Mouse (Mus musculus) layer of hippocampus, postnatal 14 days (tissue): Measurements from ENCODE around the gene Il11ra1. TPM values are rescaled to one million over a fixed set of nuclear protein-coding genes. Genes with fewer than 3 reads are reported as not detected.

Experiments
- DNase-seq, 2 experiments: peaks; one replicate each; pipeline ENCODE4 v3.0.0; 2021 to 2022; ENCODE audit warnings: low spot score in 2 of 2, mixed read lengths in 1 of 2
- total RNA-seq, 2 experiments: library from RNA; stranded (reverse); gene quantifications; 2 replicates each; pipeline ENCODE4 v1.2.3; 2021

The Il11ra1 gene
- total RNA-seq, 2 experiments from 2014 or later = 26.8 to 29.2 TPM

DNA sequence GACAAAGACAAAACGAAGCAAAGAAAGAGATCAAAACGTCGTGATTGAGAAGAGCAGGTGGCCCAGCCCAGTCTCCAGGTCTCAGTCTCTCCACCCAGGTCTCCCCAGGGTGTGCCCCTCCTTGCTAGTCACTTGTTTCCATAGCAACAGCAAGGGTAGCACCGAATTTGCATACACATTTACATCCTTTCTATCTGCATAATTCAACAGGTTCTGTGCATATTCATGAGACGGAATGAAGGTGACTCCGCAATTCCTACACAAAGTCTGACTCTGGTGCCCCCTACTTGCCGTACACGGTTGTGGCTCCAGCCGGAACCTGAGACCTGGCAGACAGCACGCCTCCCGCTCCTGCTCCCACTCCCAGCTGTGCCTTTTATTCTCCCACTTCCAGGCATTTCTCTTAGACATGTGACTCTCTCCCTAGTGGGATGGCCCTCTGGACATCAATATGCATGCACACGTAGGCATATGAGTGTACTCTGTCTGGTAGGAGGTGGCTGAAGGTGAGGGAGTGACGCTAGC lies 7.3 kb downstream of the Il11ra1 start:
- DNase-seq = no peak

DNA sequence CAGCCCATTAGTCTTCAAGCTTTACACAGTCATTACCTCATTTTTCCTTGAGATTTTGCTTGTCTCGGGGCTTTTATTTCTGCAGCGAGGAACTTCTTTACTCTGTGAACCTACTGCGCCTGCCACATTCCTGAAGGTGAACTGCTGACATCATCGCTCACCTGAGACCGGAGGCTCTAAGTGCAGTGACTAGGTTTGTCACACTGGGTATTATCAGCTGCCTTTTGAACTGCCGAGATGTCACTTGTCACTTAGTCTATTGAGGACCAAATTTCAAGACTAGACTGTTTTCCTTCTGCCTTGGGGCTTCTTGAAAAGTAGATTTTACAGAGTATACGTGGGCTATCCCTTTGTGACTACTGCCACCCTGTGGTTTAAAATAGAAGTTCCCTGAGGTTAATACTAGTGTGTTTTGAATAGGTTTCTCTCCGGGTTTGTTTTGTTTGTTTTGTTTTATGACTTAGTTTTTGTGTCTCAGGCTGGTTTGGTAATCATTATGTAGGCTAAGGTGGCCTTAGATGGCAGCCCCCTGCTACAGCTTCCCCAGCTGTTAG lies 8.5 kb downstream of the Il11ra1 start:
- DNase-seq = peak in 1 of 2 experiments; percentile 86

GRCm38 (mm10) chr4:41710229-41710628 lies 10.4 kb downstream of the Il11ra1 start:
- no peak for DNase-seq

DNA sequence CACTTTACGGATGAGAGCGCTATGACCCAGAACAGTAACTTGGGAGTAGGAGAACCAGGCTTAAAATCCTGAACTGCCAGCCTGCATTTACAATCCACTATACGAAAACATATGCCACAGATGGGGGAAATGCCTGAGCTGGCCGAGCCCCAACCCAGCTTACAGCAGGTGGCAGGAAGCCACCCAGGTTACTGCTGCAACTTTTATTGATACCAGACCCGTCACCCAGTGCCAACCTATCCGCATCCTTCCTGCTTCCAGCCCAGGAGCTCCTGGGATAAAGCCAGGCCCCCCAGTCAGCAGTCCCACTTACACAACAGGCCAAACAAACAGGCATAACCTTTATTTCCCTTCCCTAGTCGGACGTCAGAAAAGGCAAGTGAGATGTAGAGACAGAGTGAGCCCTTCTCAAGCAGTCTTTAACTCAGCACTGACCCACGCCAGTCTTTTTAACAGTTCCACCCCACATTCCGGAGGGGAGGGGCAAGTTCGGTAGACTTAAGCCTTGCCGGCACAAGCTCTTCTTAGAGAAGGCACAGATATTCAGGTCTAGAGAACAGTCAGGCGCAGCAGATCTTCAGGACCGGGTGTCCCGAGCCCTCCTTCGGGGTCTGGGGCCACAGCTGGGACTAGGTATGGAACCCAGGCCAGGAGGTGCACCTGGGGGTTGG lies 12.1 kb downstream of the Il11ra1 start:
- DNase-seq = no peak

DNA sequence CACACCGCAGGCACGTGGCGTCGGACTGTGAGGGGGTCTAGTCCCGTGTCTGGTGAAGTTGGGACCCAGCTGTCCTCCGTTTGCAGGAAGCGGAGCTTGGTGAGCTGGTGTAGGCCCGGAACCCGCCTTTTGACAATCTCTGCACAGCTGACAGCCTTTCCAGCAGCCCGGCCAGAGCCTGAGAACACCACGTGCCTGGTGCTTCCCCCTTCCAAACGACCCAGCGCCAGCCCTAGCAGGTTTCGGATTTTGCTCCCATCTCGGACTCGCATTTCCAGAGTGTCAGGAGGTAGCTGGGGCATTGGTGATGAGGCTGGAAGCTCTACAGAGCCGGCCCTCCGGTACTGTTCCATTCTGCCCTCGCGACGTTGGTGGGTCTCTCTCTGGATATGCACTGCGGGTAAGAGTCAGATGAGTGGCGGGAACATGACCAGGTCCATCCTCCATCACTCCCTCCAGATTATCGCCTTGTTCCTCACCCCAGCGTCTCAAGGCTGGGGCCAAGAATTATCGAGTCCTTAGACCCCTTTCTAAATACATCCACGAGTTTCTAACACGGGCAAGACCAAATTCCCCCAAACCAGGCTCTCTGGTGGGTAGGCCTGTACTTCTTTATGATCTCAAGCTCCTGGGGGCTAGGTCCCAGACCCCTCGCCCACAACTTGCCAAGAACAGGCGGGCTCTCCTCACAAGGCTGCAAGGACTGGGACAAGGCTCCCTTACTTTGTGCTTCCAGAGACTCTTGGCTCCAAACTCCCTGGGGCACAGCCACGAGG lies 12.8 kb downstream of the Il11ra1 start:
- DNase-seq = no peak

- DNase-seq = peak; percentile 86 to 87
Measured at GRCm38 (mm10) chr4:41713197-41714067, 13.6 kb downstream of the Il11ra1 start, which contains the start of gene Rpp25l. TSS of gene Rpp25l (minus strand) at chr4:41713534.

GRCm38 (mm10) chr4:41714276-41714675 lies 14.5 kb downstream of the Il11ra1 start:
- DNase-seq = peak in 1 of 2 experiments; percentile 81

GRCm38 (mm10) chr4:41715082-41715481 lies 15.3 kb downstream of the Il11ra1 start:
- DNase-seq = no peak

DNA sequence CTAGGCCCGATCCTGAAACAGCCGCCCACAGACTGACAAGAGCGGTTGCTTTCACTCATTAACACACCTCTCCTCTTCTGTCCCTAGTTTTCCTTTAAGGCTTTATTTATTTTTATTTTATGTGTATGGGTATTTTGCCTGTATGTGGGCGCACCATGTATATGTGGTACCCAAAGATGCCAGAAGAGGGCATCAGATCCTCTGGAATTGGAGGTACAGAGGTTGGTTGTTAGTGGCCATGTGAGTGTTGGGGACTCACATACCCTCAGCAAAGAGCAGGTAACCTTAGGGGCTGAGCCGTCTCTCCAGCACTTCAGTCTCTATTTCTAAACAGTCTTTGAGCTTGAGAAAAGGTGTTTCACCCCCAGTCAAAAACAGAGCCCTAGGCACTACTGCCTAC lies 15.8 kb downstream of the Il11ra1 start:
- DNase-seq = peak in 1 of 2 experiments; percentile 71

- no peak for DNase-seq
Measured at GRCm38 (mm10) chr4:41716834-41717233, 17.0 kb downstream of the Il11ra1 start.

DNA sequence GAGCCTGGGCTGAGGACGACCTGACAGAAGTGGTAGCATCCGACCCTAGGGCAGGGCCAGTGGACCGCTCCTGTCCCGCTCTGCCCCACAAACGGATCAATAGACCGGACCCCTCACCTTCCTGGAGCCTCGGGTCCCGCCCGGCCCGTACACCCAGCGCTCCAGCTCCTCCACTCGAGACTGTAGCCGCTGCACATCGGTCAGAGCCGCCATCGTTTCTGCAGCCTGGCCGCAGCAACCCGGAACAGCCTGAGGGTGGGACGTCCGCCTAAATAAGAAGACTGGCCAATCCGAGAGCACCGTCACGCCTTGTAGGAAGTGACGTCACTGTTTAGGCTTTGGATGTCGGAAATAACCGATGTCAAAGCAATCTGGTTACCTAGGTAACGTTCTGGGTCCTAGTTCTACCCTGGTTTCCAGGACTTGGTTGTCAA lies 23.1 kb downstream of the Il11ra1 start, which contains the start of gene Dctn3:
TSS of gene Dctn3 (minus strand) at position 253 of the 434 bp plus-strand sequence.
- peak; percentile 78 to 96 for DNase-seq

DNA sequence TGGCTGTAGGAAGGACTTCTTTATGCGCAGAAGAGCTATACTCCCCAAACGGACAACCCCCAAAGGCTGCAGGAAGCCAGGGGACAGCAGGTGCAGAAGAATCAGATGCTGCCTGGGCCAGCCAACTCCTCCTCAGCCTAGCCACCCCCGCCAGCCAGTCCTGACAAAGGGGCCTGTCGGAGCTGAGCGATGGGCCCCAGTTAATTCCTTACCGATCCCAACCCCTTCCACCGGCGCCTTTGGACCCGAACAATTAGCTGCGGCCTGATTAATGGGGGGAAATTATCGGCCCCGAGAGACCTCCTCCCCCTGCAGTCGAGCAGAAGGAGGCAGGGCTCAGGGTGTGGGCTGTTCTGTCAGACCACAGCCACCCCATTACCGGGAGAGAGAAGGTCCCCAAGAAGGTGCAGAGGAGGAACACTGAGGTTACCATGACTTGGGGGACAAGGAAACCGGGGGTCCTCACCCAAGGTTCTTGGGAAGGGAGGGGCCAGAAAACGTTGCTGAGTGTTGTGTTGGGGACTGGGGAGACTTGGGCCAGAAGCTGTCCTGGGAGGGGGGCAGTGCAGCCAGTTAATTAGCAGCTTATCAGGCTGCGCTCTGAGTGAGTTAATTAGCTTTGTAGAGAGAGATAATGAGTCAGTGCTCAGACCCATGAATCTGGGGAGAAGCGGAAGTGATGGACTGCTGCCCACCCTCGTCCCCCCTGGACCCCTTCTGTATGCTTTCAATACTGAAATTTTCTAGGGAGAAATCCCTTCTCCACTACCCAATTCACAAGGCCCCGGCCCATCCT lies 27.2 kb downstream of the Il11ra1 start:
- DNase-seq = no peak

DNA sequence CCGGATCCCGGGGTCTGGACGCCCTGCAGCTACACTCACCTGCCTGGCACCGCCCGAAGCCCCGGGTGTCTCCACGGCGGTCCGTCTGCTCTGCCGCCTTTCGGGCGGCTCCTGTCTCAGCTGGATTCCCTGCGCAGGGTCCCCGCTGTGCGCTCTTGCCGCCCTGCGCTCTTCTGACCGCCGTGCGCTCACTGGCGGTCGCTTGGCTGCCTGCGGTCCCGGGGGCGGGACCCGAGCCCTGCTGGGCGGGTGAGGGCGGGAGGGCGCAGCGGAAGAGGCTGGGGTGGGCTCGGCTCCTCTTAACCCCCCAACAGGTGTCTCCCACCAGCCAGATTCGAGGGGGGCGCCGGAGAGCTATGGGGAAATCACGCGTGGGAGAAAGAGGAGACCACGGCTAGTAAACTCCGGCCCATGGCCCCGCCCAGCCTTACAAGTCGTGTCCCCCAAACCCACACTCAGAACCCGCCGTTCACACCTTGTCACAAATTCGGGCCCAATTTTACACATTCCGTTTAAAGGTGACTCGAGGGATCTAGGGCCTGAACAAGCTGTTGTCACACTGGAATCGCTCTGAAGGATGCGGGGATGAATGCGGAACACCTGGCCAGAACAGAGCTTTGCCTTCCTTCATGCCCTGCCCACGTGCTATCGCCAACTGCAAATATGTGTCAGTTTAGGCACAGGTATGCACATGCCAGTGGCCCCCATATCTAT lies 31.4 kb downstream of the Il11ra1 start, which contains the start of gene Arid3c:
TSS of gene Arid3c (minus strand) at position 91 of the 714 bp plus-strand sequence.
- DNase-seq = no peak

DNA sequence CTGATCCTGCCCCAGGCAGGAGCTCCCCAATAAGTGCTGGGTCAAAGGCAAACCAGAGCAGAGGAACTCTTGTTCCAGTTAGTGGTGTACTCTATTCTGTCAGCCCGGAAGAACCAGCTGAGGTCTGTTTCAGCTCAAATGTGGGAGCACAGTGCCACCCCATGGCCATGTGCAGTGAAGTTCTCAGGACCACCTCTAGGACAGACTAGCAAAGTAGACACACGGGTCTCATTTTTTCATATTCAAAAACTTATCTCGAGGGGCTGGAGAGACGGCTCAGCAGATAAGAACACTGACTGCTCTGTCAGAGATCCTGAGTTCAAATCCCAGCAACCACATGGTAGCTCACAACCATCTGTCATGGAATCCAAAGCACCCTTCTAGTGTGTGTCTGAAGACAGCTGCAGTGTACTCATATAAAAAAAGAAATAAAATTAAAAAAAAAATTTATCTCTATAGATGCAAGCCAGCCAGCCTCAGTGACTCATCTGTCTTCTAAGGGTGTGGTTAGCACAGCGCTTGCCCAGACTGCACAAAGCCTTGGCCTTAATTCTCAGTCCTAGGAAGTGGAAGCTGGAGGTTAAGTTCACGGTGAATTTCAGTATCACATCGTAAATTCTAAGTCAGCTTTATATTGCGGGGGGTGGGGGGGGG lies 37.9 kb downstream of the Il11ra1 start:
- peak; percentile 66 to 88 for DNase-seq

- DNase-seq = no peak
Measured at GRCm38 (mm10) chr4:41738256-41738603, 38.4 kb downstream of the Il11ra1 start.

DNA sequence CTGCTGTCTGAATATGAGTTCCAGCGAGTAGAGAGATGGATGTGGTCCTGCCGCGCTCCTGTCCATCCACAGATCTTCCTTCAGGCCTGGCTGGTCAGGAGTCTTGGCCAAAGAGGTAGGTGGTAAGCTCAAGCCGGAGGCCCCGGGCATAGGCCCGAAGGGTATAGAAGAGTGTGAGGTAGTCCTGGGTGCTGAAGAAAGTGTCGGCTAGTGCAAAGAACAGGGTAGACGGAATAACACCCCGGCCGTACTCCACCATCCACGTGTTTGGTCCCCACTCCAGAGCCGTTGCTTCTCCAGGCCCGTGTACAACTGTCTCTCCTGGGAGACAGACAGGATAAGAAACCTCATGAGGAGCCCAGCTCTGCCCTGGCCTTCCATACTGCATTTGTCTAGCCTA lies 39.5 kb downstream of the Il11ra1 start:
- DNase-seq = no peak

GRCm38 (mm10) chr4:41740380-41741157 lies 40.8 kb downstream of the Il11ra1 start:
- DNase-seq = peak in 1 of 2 experiments; percentile 65

GRCm38 (mm10) chr4:41741158-41741560 lies 41.4 kb downstream of the Il11ra1 start:
- DNase-seq = peak; percentile 91 to 95
